9 mouse cellular contexts compared by ENCODE assay signal in genomic region chr6:98383411-98383810, GRCm38 (mm10). TPM values are rescaled to one million over a fixed set of nuclear protein-coding genes. Genes with fewer than 3 reads are reported as not detected.
DNase-seq lines count a peak whose midpoint lies in the region; ATAC-seq lines count a peak whose summit lies in the region.
"Had no signal": no experiment of that assay in that cellular context is flagged by ENCODE, and none has a peak within 500 bp of the region (broad histone marks: within the 10 kb centered on the region; RNA-seq: fewer than 3 reads in every experiment).

No protein-coding gene starts in this region.

- WGBS in heart, embryonic 10.5 days, result 62% methylated on average over 6 of the region's 6 CpGs
- WGBS in embryonic facial prominence, embryonic 14.5 days, result 38% methylated on average over 6 of the region's 6 CpGs

- no peaks in the 10 kb centered on the region for H3K4me1 ChIP-seq in heart, embryonic 10.5 days
- no peaks in the 10 kb centered on the region for H3K4me1 ChIP-seq in embryonic facial prominence, embryonic 14.5 days (ENCODE audit: control insufficient read depth, insufficient read depth, low read length)

- H3K27me3 ChIP-seq in heart, embryonic 10.5 days (ENCODE audit: insufficient read depth, poor library complexity, severe bottlenecking), result no peaks in the 10 kb centered on the region
- H3K27me3 ChIP-seq in embryonic facial prominence, embryonic 14.5 days (replicated peaks; ENCODE audit: control insufficient read depth, insufficient read depth, low read length), result no peaks in the 10 kb centered on the region

- no peak overlapping the region for H3K4me3 ChIP-seq in heart, embryonic 10.5 days
- H3K4me3 ChIP-seq in embryonic facial prominence, embryonic 14.5 days (ENCODE audit: low read depth, low read length), result no peak overlapping the region

- intact Hi-C loops in heart, postnatal 10 days (cut with DNase I), result loop anchor here (1.0 to 10.0 kb wide), 5 partner anchors 111 to 1221 kb away; no protein-coding TSS in a partner anchor

- no peak overlapping the region for H3K27ac ChIP-seq in heart, embryonic 10.5 days
- no peak overlapping the region for H3K27ac ChIP-seq in embryonic facial prominence, embryonic 14.5 days (replicated peaks; ENCODE audit: low read depth, low read length)

- peak; percentile 24 to 43 for DNase-seq in heart, postnatal 10 days
- DNase-seq in heart, embryonic 10.5 days (ENCODE audit: low spot score), result no peak
- DNase-seq in thymus, postnatal 0 days (ENCODE audit: low spot score), result peak; percentile 23
- DNase-seq in thymus, adult 18-20 months, result no peak
- DNase-seq in embryonic facial prominence, embryonic 14.5 days (ENCODE audit: low spot score), result peak; percentile 78
- DNase-seq in retina, postnatal 1 day, result peak; percentile 71
- DNase-seq in urinary bladder, adult 18-20 months (ENCODE audit: low spot score in 2 of 2), result no peak
- DNase-seq in urinary bladder, postnatal 4 days (ENCODE audit: low spot score in 2 of 2), result no peak

- H3K9ac ChIP-seq in embryonic facial prominence, embryonic 14.5 days (ENCODE audit: low read depth, low read length), result no peak overlapping the region

- ATAC-seq in embryonic facial prominence, embryonic 14.5 days (ENCODE audit: low read depth), result no peak

- H3K36me3 ChIP-seq in heart, embryonic 10.5 days, result no peaks in the 10 kb centered on the region
- H3K36me3 ChIP-seq in embryonic facial prominence, embryonic 14.5 days (ENCODE audit: control insufficient read depth, insufficient read depth, low read length), result no peaks in the 10 kb centered on the region

- H3K4me2 ChIP-seq in embryonic facial prominence, embryonic 14.5 days (ENCODE audit: low read depth, low read length), result no peak overlapping the region

- H3K9me3 ChIP-seq in heart, embryonic 10.5 days, result no peaks in the 10 kb centered on the region
- H3K9me3 ChIP-seq in embryonic facial prominence, embryonic 14.5 days (ENCODE audit: control insufficient read depth, low read length), result no peaks in the 10 kb centered on the region

RNA-seq across cellular contexts. Expression of gene Gm765, which starts 40.9 kb away (rescaled TPM):
- not detected for total RNA-seq in heart, postnatal 10 days (2021)
- not detected in 2 replicates for polyA plus RNA-seq in heart, embryonic 10.5 days (2016; fragmentation: Nextera tagmentation; extraction: Ambion mirVana)
- not detected in 2 replicates for polyA plus RNA-seq in thymus, postnatal 0 days (2015; fragmentation: Nextera tagmentation; extraction: Ambion mirVana)
- polyA plus RNA-seq in embryonic facial prominence, embryonic 14.5 days (2014; fragmentation: Nextera tagmentation; extraction: Ambion mirVana), result 0.18 and 0.21 TPM in 2 replicates
- total RNA-seq: hematopoietic stem cell, adult 5-6 weeks had no signal

Comparison
In these comparisons a context has a peak if more than half of its experiments do, and no peak if none do; other contexts are left out.
1. DNase-seq: peak in heart, postnatal 10 days (2 of 2), thymus, postnatal 0 days (single experiment), embryonic facial prominence, embryonic 14.5 days (single experiment) and retina, postnatal 1 day (single experiment); none in heart, embryonic 10.5 days (single experiment), thymus, adult 18-20 months (0 of 2), urinary bladder, adult 18-20 months (0 of 2) and urinary bladder, postnatal 4 days (0 of 2).